Mouse (Mus musculus): Measurements from ENCODE around the gene Senp1.

Gene Senp1

DNA sequence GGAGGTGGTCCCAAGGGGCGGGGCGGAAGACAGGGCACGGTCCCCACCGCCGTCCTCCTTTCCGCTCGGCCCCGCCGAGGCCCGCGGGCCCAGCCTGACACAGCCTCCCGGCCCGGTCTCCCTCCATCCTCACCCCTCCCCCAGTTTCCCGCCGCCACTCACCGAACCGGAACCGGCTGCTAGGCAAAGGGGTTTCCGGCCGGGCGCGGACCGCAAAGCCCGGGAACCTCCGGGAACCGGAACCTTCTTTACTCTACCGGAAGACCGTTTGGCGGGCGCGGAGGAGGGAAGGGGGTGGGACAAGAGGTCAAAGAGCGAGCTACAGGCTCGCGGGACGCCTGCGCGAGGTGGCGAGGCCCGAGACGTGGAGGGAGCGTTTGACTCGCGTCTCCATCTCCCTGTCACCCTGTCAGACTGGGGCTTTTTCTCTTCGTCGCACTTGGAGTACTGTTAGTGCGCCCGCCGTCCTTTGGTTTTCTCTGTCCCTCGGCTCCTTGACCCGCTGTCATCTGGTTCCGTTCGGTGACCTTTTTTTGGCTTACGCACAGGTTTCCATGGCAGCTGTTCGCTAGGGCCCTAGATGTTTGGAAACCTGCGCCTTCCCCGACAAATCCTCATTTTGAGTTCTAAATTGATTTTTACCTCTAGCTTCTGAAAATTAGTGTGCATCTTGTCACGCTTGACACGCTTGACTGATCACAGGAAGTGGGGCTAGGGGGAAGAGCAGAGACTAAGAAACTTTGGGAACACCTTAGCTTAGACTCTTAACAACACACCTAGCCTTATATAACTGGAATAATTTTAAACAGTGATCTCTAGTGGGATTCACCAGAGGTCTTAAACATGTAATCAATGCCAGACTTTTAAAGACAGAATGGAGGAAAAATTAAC is at the start of gene Senp1:
Gene Senp1, minus strand, starts transcription at position 624 of the 891 bp plus-strand sequence.
- DNase-seq (ENCODE audit: low read depth in 1 of 2, low spot score in 2 of 2): peak; percentile 76 to 81

GRCm38 (mm10) chr15:98142515-98142914 is 49.0 kb upstream of the Senp1 start:
- DNase-seq (ENCODE audit: low read depth in 1 of 2, low spot score in 2 of 2): no peak

DNA sequence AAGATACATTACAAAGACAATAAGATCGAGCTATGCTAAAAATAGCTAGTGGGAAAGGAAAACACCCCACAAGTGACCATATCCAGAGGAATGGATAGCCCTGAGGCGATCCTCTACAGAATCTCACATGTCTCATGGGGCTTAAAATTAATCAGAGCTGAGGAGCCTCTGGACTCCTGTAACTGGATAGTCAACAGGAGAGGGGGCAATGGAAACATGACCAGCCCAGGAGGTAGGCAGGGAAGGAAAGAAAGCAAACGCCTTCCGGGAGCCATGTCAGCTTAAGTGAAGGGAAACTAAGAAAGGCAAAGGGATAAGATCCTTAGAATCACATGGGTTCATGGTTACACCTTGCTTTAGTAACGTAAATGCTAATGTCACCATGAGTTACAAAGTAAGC is 47.3 kb upstream of the Senp1 start:
- no peak for DNase-seq (ENCODE audit: low read depth in 1 of 2, low spot score in 2 of 2)

GRCm38 (mm10) chr15:98139763-98140162 is 46.2 kb upstream of the Senp1 start:
- no peak for DNase-seq (ENCODE audit: low read depth in 1 of 2, low spot score in 2 of 2)

- no peak for DNase-seq (ENCODE audit: low read depth in 1 of 2, low spot score in 2 of 2)
Measured at GRCm38 (mm10) chr15:98136871-98137270, 43.3 kb upstream of the Senp1 start.

DNA sequence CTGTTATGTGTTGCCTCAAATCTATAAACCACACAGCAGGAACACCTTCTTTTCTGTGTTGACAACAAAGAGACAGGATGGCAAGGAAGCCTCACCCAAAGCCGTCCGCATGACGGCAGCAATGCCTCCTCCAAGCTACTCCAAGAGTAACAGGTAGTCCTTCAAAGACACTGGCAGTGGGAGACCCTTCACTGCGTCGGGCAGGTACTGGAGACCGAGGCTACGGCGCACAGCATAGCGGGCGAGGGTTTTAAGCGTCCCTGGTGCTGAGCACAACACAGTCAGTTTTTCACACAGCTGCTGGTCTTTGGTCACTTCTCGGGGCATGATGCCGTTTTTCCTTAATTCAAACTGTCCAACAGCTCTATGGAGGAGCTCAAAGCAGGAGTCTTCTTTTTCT is 42.1 kb upstream of the Senp1 start:
- DNase-seq (ENCODE audit: low read depth in 1 of 2, low spot score in 2 of 2): no peak

DNA sequence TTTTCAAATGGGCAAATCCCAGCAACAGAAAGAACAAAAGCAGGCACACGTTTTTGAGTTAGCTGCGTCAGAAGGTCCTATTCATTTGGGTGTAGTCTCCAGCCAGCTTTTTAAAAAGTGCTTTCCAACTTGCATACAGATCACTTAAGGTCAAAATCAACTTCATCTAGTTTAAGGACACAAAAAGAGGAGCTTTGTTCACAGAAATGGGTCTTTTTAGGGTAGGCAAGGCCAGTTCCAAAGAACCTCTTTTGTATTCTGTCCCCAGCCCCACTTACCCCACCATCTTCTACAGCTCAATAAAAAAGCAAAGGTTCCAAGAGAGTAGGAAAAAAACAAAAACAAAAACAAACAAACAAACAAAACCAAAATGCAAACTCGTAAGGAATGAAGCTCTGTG is 41.1 kb upstream of the Senp1 start:
- DNase-seq (ENCODE audit: low read depth in 1 of 2, low spot score in 2 of 2): no peak

- no peak for DNase-seq (ENCODE audit: low read depth in 1 of 2, low spot score in 2 of 2)
Measured at GRCm38 (mm10) chr15:98134034-98134433, 40.5 kb upstream of the Senp1 start.

DNA sequence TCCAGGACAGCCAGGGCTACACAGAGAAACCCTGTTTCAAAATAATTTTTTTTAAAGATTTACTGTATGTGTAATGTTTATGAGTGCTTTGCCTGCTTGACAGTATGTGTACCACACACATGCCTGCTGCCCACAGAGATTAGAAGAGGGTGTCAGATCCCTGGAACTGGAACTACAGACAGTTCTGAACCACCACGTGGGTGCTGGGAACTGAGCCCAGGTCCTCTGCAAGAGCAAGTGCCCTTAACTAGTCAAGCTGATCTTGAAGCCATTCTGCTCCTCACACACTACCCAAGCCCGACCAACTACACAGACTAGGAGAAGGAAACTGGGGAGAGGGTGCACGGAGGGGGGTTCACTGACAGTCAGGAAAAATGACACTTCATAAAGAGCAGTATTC is 39.9 kb upstream of the Senp1 start:
- DNase-seq (ENCODE audit: low read depth in 1 of 2, low spot score in 2 of 2): no peak

DNA sequence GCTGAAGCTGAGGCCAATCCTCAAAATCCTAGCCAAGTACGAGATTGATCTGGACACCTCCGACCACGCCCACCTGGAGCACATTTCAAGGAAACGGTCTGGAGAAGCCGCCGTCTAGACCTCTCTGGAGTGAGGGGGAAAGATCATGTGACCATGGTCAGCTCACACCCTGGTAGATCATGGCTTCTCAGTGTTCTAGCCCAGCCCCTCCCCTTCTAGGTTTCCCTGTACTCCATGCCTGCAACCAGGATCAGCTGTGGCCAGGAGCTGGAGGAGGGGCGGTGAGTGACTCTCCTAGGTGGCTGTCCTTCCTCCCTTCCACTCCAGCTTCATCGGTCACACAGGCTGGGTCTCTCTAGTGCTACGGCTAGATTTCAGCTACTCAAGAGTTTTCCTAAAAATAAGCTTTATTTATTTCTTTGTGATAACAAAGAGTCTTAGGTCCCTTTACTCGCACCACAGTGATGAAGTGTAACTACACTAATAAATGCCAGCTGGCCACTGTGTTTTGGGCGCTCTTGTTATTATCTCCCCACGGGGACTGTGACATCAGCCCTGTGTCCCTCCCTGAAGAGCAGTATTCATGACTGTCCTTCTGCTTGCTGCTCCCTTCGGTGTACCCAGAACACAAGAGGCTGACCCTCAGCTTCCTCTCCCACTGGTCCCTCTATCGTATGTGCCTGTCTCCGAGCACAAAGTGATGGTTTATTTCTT is 38.6 kb upstream of the Senp1 start:
- DNase-seq (ENCODE audit: low read depth in 1 of 2, low spot score in 2 of 2): no peak

GRCm38 (mm10) chr15:98131451-98131850 is 37.9 kb upstream of the Senp1 start:
- DNase-seq (ENCODE audit: low read depth in 1 of 2, low spot score in 2 of 2): no peak

GRCm38 (mm10) chr15:98131001-98131400 is 37.5 kb upstream of the Senp1 start:
- no peak for DNase-seq (ENCODE audit: low read depth in 1 of 2, low spot score in 2 of 2)

DNA sequence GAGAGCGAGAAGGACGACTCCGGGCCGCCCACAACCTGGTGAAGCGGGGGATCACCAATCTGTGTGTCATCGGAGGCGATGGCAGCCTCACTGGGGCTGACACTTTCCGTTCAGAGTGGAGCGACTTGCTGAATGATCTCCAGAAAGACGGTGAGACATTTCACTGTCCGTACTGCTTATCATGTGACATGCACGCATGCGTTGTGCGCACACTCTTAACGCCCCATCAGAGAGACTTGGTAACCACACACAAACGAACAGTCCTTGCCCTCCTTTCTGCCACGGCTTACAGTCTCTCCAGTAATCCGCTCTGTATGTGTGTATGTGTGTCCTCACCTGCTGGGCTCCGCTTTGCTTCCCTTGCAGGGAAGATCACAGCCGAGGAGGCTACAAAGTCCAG is 27.3 kb upstream of the Senp1 start:
- no peak for DNase-seq (ENCODE audit: low read depth in 1 of 2, low spot score in 2 of 2)

GRCm38 (mm10) chr15:98119363-98119762 is 25.8 kb upstream of the Senp1 start:
- no peak for DNase-seq (ENCODE audit: low read depth in 1 of 2, low spot score in 2 of 2)

DNA sequence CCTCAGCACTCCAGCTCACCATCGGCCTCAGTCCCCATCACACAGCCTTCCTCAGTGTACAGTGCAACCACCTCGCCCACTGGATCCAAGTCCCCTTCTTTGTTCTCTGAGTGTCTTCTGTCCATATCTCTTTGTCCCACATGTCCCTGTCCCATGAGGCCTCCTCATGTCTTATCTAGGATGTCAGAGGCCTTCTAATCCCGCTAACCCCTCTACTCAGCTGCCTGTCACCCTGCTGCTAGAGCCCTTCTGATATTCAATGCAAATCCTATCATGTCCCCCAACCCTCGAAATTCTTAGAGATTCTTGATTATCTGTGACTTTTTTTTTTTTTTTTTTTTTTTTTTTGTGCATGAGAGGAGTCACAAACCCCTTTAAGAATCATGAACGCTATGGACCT is 22.7 kb upstream of the Senp1 start:
- no peak for DNase-seq (ENCODE audit: low read depth in 1 of 2, low spot score in 2 of 2)

- no peak for DNase-seq (ENCODE audit: low read depth in 1 of 2, low spot score in 2 of 2)
Measured at GRCm38 (mm10) chr15:98115779-98116163, 22.2 kb upstream of the Senp1 start.

- DNase-seq (ENCODE audit: low read depth in 1 of 2, low spot score in 2 of 2): no peak
Measured at GRCm38 (mm10) chr15:98114852-98115778, 21.6 kb upstream of the Senp1 start.

- no peak for DNase-seq (ENCODE audit: low read depth in 1 of 2, low spot score in 2 of 2)
Measured at GRCm38 (mm10) chr15:98114098-98114851, 20.7 kb upstream of the Senp1 start.

DNA sequence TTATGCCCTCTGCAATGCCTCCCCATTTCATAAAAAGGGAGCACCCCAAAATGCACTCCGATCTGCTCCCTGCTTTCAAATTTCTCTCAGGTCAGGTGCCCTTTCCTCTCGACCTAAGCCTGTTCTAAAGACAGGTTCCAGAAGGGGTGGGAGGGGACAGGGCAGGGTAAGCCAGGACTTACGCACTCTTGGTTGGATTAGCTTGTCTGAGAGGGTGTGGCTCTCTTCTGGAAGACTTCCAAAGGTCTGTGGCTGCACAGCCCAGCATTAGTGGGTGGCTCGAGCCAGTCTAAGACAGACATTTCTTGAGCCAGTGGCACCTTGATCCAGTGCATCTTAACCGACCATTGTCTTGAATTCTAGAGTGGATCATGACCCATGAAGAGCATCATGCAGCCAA is 18.2 kb upstream of the Senp1 start:
- no peak for DNase-seq (ENCODE audit: low read depth in 1 of 2, low spot score in 2 of 2)

GRCm38 (mm10) chr15:98108297-98109152 is 15.0 kb upstream of the Senp1 start:
- DNase-seq (ENCODE audit: low read depth in 1 of 2, low spot score in 2 of 2): no peak

Measured in monocyte, adult 2 months (primary cell).